Mouse (Mus musculus): ENCODE measurements around the gene Kremen1. TPM values are rescaled to one million over a fixed set of nuclear protein-coding genes. Genes with fewer than 3 reads are reported as not detected.

Kremen1 gene
- polyA plus RNA-seq, 1 experiment from 2014 or later: 2.4 TPM

DNA sequence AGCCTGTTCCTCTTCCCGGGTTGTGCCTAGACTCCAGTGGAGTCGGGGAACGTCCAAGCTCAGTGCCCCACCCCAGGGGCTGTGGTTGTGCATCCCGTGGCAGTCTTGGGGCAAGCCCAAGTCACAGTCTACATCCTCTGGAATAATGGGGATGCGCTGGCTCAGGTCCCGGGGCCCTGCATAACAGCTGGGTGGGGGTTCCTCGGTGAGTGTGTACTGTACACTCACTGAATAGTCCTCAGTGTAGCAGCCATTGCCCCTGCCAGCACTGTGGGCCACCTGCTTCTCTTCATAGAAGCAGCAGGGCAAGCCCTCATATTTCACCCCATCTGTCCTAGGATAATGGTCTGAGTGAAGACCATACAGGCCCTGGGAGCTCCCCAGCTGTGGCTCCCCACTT is 19.6 kb upstream of the Kremen1 start:
- Histone ChIP-seq H3K36me3 (peaks cover 53% of the 10 kb centered on the region), H3K9ac (no peak overlapping the region), H3K4me2 (no peak overlapping the region), H3K4me3 (no peak overlapping the region), H3K27ac (no peak overlapping the region), H3K4me1 (peaks cover 11% of the 10 kb centered on the region), H3K9me3 (replicated peaks) (no peaks in the 10 kb centered on the region), H3K27me3 (replicated peaks) (no peaks in the 10 kb centered on the region)
- no peak for ATAC-seq
- 76% methylated on average over 7 of the region's 7 CpGs for WGBS (ENCODE audit: insufficient replicate concordance)

DNA sequence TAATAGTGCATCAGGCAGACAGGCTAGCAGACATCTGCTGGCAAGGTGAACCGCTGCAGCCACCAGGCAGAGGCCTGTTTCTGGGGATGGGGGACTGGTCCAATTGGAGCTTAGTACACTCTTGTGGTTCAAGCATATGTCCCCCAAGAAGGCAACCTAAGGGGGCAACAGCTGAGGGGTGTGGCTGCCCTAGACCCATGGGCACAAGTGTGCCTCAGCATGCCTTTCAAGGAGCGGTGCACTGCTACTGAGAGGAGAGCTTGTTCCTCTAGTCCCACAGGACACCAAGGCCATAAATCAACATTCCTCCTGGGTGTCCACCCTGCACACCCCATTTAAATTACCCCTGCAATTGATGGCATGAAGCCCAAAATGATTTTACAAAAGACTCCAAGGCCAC is 17.1 kb upstream of the Kremen1 start:
- Histone ChIP-seq H3K9ac (no peak overlapping the region), H3K36me3 (peaks cover 35% of the 10 kb centered on the region), H3K27ac (no peak overlapping the region), H3K4me1 (peaks cover 11% of the 10 kb centered on the region), H3K4me3 (no peak overlapping the region), H3K9me3 (replicated peaks) (no peaks in the 10 kb centered on the region), H3K27me3 (replicated peaks) (no peaks in the 10 kb centered on the region), H3K4me2 (no peak overlapping the region)
- ATAC-seq: no peak
- WGBS (ENCODE audit: insufficient replicate concordance): 81% methylated on average over 2 of the region's 2 CpGs

DNA sequence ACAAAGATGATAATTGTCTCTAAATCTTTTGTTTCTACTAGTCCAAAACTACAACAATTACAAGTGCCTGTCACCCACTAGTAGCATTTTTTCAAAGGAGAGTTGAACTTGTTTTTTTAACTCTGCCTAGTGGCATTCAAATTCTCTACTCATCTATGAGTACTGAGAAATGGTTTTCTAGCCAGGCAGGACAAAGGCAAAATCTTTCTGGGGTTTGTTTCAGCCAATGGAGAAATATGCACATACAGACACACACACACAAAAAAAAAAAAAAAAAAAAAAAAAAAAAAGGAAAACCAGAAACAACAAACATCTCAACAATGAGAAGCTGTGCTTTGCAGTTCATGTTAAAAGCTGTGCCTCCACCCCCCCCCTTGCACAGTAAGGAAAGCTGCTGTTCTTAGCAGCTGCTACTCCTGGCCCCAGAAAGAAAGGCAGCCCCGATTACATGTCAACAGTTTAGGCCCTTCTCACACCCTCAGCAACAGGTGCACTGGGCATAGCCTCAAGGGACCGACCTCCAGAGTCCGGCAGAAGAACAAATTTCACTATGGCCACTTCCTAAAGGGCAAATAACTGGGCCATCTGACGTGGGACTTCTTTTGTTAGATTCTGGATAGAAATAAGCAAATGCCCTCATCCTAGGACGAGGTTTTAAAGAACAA is 16.1 kb upstream of the Kremen1 start:
- H3K4me2 ChIP-seq: no peak overlapping the region
- 77% methylated on average over 5 of the region's 5 CpGs for WGBS (ENCODE audit: insufficient replicate concordance)

DNA sequence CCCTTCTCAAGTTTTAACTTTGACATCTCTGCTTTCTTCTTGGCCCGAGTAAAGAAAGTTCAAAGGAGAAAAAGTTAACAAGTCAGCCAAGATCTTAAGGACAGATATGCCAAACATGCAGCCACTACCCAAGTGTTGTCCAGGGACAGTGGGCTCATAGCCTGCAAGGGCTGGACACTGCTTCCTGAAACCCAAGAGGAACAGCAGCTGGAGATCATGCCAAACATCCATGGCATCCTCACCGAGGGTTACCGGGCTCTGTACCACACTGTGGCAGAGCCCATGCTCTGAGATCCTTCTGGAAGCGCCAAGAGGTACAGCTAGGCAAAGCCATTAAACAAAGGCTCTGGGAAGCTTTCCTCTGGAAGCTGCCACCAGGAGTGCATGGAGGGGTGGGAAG is 13.9 kb upstream of the Kremen1 start:
- Histone ChIP-seq H3K27me3 (replicated peaks) (no peaks in the 10 kb centered on the region), H3K9ac (no peak overlapping the region), H3K9me3 (replicated peaks) (no peaks in the 10 kb centered on the region), H3K4me1 (peaks cover 7% of the 10 kb centered on the region), H3K36me3 (0 out of 2 replicates have a peak, but pooled peaks cover 7% of the 10 kb centered on the region), H3K4me3 (no peak overlapping the region), H3K27ac (no peak overlapping the region), H3K4me2 (no peak overlapping the region)
- ATAC-seq: no peak
- WGBS (ENCODE audit: insufficient replicate concordance): 76% methylated on average over 4 of the region's 4 CpGs

More for the DNA sequence above, 16.1 kb upstream of the Kremen1 start:
- ATAC-seq: no peak
- H3K4me1 ChIP-seq: peaks cover 11% of the 10 kb centered on the region
- no peaks in the 10 kb centered on the region for H3K9me3 ChIP-seq (replicated peaks)
- H3K9ac ChIP-seq: no peak overlapping the region
- H3K27ac ChIP-seq: no peak overlapping the region
- peaks cover 25% of the 10 kb centered on the region for H3K36me3 ChIP-seq
- no peaks in the 10 kb centered on the region for H3K27me3 ChIP-seq (replicated peaks)
- H3K4me3 ChIP-seq: no peak overlapping the region

DNA sequence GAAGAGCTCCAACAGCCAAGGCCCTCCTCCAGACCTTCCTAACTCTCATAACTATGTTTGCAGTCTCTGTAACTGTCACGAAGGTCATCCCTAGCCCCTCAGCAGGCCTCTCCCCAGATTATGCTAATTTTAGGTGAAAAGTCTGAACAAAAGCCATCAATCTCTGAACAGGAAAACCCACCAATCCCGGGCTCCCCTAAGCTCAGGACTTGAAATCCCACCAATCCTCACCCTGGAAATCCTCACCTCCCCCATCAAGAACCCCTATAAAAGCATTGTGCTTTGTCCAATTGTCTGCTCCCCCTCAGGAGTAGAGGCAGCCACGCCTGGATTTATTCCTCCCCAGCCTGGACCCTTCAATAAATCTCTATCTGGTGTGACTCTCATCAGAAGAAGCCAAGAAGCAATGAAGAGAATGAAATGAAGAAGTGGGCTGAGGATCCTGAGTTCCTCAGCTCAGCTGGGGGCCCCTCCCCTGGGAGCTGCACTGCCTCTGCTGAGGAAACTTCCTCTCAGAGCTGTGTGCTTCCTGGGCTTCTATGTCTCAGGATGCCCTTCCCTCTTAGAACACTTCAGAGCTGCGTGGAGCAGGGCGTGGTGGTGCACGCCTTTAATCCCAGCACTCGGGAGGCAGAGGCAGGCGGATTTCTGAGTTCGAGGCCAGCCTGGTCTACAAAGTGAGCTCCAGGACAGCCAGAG is 11.3 kb upstream of the Kremen1 start:
- 41% methylated on average over 9 of the region's 9 CpGs for WGBS (ENCODE audit: insufficient replicate concordance)

DNA sequence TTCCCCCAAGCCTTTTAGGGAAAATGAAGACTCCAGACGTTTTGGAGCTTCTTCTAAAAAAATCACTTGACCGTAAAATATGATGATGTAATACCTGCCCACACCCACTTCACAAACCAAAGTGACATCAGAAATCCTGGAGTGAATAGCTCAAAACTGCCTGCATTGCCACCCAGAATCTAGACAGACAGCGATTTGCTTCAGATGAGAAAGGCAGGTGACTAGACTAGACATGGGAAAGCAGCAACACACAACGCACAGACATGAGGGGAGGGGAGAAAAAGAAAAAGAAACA is 10.7 kb upstream of the Kremen1 start:
- Histone ChIP-seq H3K9ac (no peak overlapping the region), H3K27ac (no peak overlapping the region), H3K4me1 (no peaks in the 10 kb centered on the region), H3K36me3 (no peaks in the 10 kb centered on the region), H3K4me2 (no peak overlapping the region), H3K4me3 (no peak overlapping the region), H3K27me3 (replicated peaks) (no peaks in the 10 kb centered on the region), H3K9me3 (replicated peaks) (no peaks in the 10 kb centered on the region)
- no peak for ATAC-seq
- WGBS (ENCODE audit: insufficient replicate concordance): 66% methylated on average over 4 of the region's 4 CpGs

More for the DNA sequence above, 11.3 kb upstream of the Kremen1 start:
- Histone ChIP-seq H3K4me1 (no peaks in the 10 kb centered on the region), H3K9me3 (replicated peaks) (no peaks in the 10 kb centered on the region), H3K4me3 (no peak overlapping the region), H3K36me3 (no peaks in the 10 kb centered on the region), H3K27me3 (replicated peaks) (no peaks in the 10 kb centered on the region), H3K9ac (no peak overlapping the region), H3K4me2 (no peak overlapping the region), H3K27ac (no peak overlapping the region)
- ATAC-seq: no peak

DNA sequence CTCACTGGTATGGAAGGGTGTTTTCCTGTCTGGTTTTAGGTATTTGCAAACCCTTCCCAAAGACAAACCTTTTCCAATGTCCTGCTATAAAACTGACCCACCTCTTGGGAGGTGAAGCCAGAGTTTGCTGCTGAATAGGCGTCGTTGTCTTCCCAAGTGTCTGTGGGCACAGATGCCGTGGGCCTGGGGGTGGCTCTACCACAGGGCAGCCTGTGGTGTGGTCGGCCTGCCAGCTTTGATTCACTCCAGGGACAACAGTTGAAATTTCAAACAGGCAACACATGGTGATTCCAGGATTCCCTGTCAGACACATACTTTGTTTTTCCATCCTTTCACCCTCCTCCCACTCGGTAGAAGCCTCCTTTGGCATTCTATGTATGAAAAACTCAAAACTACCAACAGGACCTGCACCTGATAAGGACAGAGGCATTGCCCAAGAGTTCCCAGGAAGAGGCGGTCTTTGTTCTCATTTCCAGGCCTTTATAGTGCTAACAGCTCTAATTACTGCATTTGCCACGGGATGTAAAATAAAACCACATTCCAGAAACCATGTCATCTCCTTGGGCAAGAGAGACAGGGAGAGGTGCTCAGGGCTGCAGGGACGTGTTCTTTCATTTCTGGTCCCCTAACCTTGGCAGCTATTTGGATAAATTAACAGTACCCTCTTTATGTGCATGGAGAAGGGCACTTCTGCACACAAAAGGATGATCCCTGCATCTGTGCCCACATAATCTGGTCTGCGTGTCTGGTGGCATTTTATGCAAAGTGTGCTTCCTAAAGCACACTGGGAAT is 10.1 kb upstream of the Kremen1 start:
- Histone ChIP-seq H3K36me3 (no peaks in the 10 kb centered on the region), H3K4me3 (no peak overlapping the region), H3K27me3 (replicated peaks) (no peaks in the 10 kb centered on the region), H3K9me3 (replicated peaks) (no peaks in the 10 kb centered on the region), H3K27ac (no peak overlapping the region), H3K9ac (no peak overlapping the region), H3K4me1 (no peaks in the 10 kb centered on the region), H3K4me2 (no peak overlapping the region)
- ATAC-seq: no peak
- 62% methylated on average over 9 of the region's 9 CpGs for WGBS (ENCODE audit: insufficient replicate concordance)

DNA sequence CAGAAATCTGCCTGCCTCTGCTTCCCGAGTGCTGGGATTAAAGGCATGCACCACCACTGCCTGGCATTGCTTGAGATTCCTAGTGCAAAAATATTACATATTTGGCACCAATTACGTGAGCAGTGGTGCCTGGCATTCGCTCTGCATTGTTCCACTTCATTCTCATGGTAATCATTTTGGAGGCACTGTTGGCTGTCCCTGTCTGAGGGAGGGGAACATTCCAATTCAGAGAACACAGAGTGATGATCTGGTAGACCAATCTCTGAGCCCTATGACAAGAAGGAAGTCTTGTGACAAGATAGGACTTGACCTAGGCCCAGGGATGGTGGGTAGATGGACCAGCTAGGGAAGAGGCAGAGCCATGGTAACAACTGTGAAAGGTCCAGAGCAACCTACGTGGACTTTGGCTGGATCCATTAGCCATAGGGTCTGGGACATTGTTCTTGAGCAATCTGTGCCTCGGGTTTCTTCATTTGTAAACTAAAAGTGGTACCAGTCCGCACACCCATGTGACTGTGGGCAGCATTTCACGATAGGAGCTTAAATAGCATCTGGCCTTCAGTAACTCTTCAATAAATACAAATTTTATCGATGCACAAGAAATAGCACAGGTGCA is 8.6 kb upstream of the Kremen1 start:
- WGBS (ENCODE audit: insufficient replicate concordance): 67% methylated on average over 8 of the region's 8 CpGs

DNA sequence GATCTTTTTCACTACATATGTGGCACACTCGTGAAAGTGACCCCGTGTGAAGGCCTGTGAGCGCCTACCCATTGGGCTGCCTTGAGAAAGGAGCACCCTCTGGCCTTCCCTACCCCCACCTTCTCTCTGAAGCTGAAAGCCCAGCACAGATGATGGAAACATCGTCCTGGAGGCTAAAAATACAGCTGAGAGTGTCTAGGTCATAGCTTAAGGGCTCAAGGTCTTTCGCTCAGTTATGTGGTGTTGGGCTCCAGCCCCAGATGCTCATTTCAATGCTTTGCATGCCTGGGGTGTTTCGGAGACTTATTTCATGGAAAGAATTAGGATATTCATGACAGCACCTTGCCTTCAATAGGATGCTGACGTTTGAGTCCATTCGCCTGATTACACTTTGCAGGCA is 4.4 kb upstream of the Kremen1 start:
- Histone ChIP-seq H3K9me3 (replicated peaks) (no peaks in the 10 kb centered on the region), H3K27me3 (replicated peaks) (peaks cover 12% of the 10 kb centered on the region), H3K4me3 (no peak overlapping the region), H3K9ac (no peak overlapping the region), H3K27ac (no peak overlapping the region), H3K4me1 (peaks cover 21% of the 10 kb centered on the region), H3K36me3 (no peaks in the 10 kb centered on the region), H3K4me2 (no peak overlapping the region)
- 63% methylated on average over 8 of the region's 8 CpGs for WGBS (ENCODE audit: insufficient replicate concordance)
- ATAC-seq: no peak

More for the DNA sequence above, 8.6 kb upstream of the Kremen1 start:
- Histone ChIP-seq H3K4me1 (no peaks in the 10 kb centered on the region), H3K9ac (no peak overlapping the region), H3K27me3 (replicated peaks) (no peaks in the 10 kb centered on the region; the same call in 1 of the 2 replicates), H3K9me3 (replicated peaks) (no peaks in the 10 kb centered on the region), H3K27ac (no peak overlapping the region), H3K36me3 (no peaks in the 10 kb centered on the region), H3K4me2 (no peak overlapping the region), H3K4me3 (no peak overlapping the region)
- ATAC-seq: no peak

DNA sequence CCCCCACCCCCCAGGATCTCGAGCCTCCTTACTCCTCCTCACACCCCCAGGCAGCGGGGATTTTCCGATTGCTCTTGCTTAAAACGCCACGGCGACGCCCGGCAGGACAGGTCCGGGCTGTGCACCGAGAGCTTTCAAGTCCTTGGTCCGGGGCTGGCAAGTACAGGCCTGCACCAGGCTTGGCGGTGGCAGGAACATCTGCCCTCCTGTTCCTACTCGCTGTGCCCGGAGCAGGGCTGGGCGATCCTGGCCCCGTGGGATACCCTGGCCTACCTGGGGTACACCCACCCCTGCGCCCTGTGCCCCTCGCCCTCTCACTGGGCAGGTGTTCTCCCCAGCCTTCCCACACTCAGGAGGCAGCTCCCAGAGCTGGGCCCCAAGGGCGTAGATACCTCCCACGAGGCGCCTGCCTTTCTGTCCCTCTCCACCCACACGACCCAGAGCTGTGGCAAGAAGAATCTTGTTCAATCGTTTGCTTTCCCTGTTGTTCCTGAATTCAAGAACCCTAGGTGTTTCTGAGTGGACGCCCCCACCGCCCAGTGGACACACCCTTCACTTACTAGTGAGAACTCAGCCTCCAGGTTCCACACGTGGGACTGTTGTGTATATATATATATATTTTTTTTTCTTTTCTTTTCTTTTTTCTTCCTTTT is 1.8 kb upstream of the Kremen1 start:
- 57% methylated on average over 26 of the region's 26 CpGs for WGBS (ENCODE audit: insufficient replicate concordance)
- Histone ChIP-seq H3K27me3 (replicated peaks) (peaks cover 28% of the 10 kb centered on the region), H3K9ac (no peak overlapping the region), H3K27ac (no peak overlapping the region), H3K4me2 (no peak overlapping the region), H3K4me1 (peaks cover 25% of the 10 kb centered on the region), H3K36me3 (no peaks in the 10 kb centered on the region), H3K4me3 (no peak overlapping the region), H3K9me3 (replicated peaks) (no peaks in the 10 kb centered on the region)
- no peak for ATAC-seq

DNA sequence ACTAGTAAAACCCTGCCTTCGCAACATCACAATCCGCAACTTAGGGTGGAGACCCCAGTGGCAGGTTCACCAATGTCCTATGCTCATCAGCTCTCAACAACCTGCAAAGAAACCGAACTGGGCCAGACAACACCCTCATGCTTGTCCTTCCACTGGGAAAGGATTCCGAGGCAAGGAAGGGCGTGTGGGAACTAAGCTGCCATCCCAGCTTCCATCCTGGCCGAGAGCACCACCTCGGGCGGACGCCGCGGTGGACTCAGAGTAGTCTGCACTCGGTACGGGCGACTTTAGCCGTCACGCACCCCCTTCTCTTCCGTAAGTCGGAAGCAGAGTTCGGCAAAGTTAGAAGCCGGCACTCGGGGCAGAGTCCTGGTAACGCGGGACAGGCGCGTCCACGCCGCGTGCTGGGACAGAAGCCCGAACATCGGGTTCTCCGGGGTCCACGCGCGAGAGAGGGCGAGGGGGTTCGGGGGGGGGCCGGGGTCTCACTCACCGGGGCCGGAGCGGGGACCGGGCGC is 357 bp downstream of the Kremen1 start:
- Histone ChIP-seq H3K4me1 (peaks cover 27% of the 10 kb centered on the region), H3K36me3 (no peaks in the 10 kb centered on the region), H3K4me2 (peak overlapping the region; percentile 99), H3K9me3 (replicated peaks) (no peaks in the 10 kb centered on the region), H3K4me3 (peak overlapping the region; percentile 91), H3K27ac (no peak overlapping the region), H3K27me3 (replicated peaks) (peaks cover 28% of the 10 kb centered on the region), H3K9ac (peak overlapping the region; percentile 82)
- 1% methylated on average over 42 of the region's 42 CpGs for WGBS (ENCODE audit: insufficient replicate concordance)
- peak; percentile 8; the same call in 1 of the 2 replicates for ATAC-seq
